ENCODE assay signal across 15 mouse cellular contexts in genomic region chr8:105543703-105544102, GRCm38 (mm10). TPM values are rescaled to one million over a fixed set of nuclear protein-coding genes. Genes with fewer than 3 reads are reported as not detected.
DNase-seq lines count a peak whose midpoint lies in the region; ATAC-seq and TF ChIP-seq lines count a peak whose summit lies in the region.
"Had no signal": no experiment of that assay in that cellular context is flagged by ENCODE, and none has a peak within 500 bp of the region (broad histone marks: within the 10 kb centered on the region; RNA-seq: fewer than 3 reads in every experiment).

No protein-coding gene starts in this region.

- no peak overlapping the region for H3K9ac ChIP-seq in hindbrain, embryonic 15.5 days
- H3K9ac ChIP-seq in hindbrain, embryonic 13.5 days = no peak overlapping the region
- H3K9ac ChIP-seq in lung, postnatal 0 days (replicated peaks; ENCODE audit: low read depth) = no peak overlapping the region
- H3K9ac ChIP-seq in heart, postnatal 0 days (replicated peaks; ENCODE audit: low read depth, low read length) = no peak overlapping the region
- H3K9ac ChIP-seq in stomach, postnatal 0 days (ENCODE audit: low read length) = no peak overlapping the region
- H3K9ac ChIP-seq: limb, embryonic 15.5 days had no signal

- H3K27me3 ChIP-seq in hindbrain, embryonic 15.5 days = no peaks in the 10 kb centered on the region
- no peaks in the 10 kb centered on the region for H3K27me3 ChIP-seq in hindbrain, embryonic 13.5 days
- no peaks in the 10 kb centered on the region for H3K27me3 ChIP-seq in lung, postnatal 0 days (replicated peaks; ENCODE audit: insufficient read depth, low read length)
- H3K27me3 ChIP-seq in heart, postnatal 0 days (ENCODE audit: control insufficient read depth, insufficient read depth, low read length) = no peaks in the 10 kb centered on the region
- no peaks in the 10 kb centered on the region for H3K27me3 ChIP-seq in stomach, postnatal 0 days (ENCODE audit: control insufficient read depth, insufficient read depth, low read length)
- H3K27me3 ChIP-seq: limb, embryonic 15.5 days had no signal

- TF ChIP-seq EP300 in lung, postnatal 0 days (IDR thresholded peaks at IDR 0.05) = no peak
- no peak for TF ChIP-seq EP300 in heart, postnatal 0 days (IDR thresholded peaks at IDR 0.05; ENCODE audit: low read depth)
- TF ChIP-seq EP300 in stomach, postnatal 0 days (optimal IDR thresholded peaks at IDR 0.05) = no peak

- ATAC-seq in hindbrain, embryonic 15.5 days (ENCODE audit: low FRiP score, low read depth) = no peak
- no peak for ATAC-seq in hindbrain, embryonic 13.5 days (ENCODE audit: low FRiP score)
- ATAC-seq in lung, postnatal 0 days = no peak
- no peak for ATAC-seq in heart, postnatal 0 days (ENCODE audit: insufficient read depth, low read depth)
- no peak for ATAC-seq in stomach, postnatal 0 days (ENCODE audit: low FRiP score, low TSS enrichment)

- H3K4me3 ChIP-seq in hindbrain, embryonic 15.5 days = no peak overlapping the region
- H3K4me3 ChIP-seq in hindbrain, embryonic 13.5 days = no peak overlapping the region
- H3K4me3 ChIP-seq in lung, postnatal 0 days (ENCODE audit: low read depth, low read length) = no peak overlapping the region
- no peak overlapping the region for H3K4me3 ChIP-seq in heart, postnatal 0 days (ENCODE audit: low read depth, low read length)
- H3K4me3 ChIP-seq in stomach, postnatal 0 days (ENCODE audit: low read depth, low read length) = no peak overlapping the region
- H3K4me3 ChIP-seq: embryonic facial prominence, embryonic 10.5 days; forebrain, embryonic 10.5 days; limb, embryonic 15.5 days had no signal

- peaks cover 16% of the 10 kb centered on the region for H3K4me1 ChIP-seq in hindbrain, embryonic 15.5 days (replicated peaks)
- peaks cover 22% of the 10 kb centered on the region for H3K4me1 ChIP-seq in hindbrain, embryonic 13.5 days (replicated peaks)
- H3K4me1 ChIP-seq in lung, postnatal 0 days (ENCODE audit: insufficient read depth, low read depth, low read length) = peaks cover 18% of the 10 kb centered on the region
- peaks cover 36% of the 10 kb centered on the region for H3K4me1 ChIP-seq in heart, postnatal 0 days (ENCODE audit: control insufficient read depth, insufficient read depth)
- no peaks in the 10 kb centered on the region for H3K4me1 ChIP-seq in stomach, postnatal 0 days (replicated peaks; ENCODE audit: control insufficient read depth, insufficient read depth)

- TF ChIP-seq CTCF in lung, postnatal 0 days (IDR thresholded peaks at IDR 0.05) = no peak
- TF ChIP-seq CTCF in heart, postnatal 0 days (IDR thresholded peaks at IDR 0.05; ENCODE audit: low read depth) = no peak
- no peak for TF ChIP-seq CTCF in stomach, postnatal 0 days (IDR thresholded peaks at IDR 0.05; ENCODE audit: low read depth)

- no peak overlapping the region for H3K4me2 ChIP-seq in hindbrain, embryonic 15.5 days
- H3K4me2 ChIP-seq in hindbrain, embryonic 13.5 days = no peak overlapping the region
- no peak overlapping the region for H3K4me2 ChIP-seq in lung, postnatal 0 days (replicated peaks; ENCODE audit: low read depth, low read length)
- no peak overlapping the region for H3K4me2 ChIP-seq in heart, postnatal 0 days (ENCODE audit: low read depth, low read length)
- H3K4me2 ChIP-seq in stomach, postnatal 0 days (replicated peaks; ENCODE audit: low read depth) = no peak overlapping the region
- H3K4me2 ChIP-seq: limb, embryonic 15.5 days had no signal

- 46% methylated on average over 1 of the region's 1 CpGs for WGBS in hindbrain, embryonic 15.5 days
- 48% methylated on average over 1 of the region's 1 CpGs for WGBS in hindbrain, embryonic 13.5 days
- 15% methylated on average over 1 of the region's 1 CpGs for WGBS in lung, postnatal 0 days
- 5% methylated on average over 1 of the region's 1 CpGs for WGBS in heart, postnatal 0 days
- 21% methylated on average over 1 of the region's 1 CpGs for WGBS in stomach, postnatal 0 days

- no peaks in the 10 kb centered on the region for H3K9me3 ChIP-seq in hindbrain, embryonic 15.5 days
- no peaks in the 10 kb centered on the region for H3K9me3 ChIP-seq in hindbrain, embryonic 13.5 days
- H3K9me3 ChIP-seq in lung, postnatal 0 days (ENCODE audit: low read length) = no peaks in the 10 kb centered on the region
- no peaks in the 10 kb centered on the region for H3K9me3 ChIP-seq in heart, postnatal 0 days (replicated peaks; ENCODE audit: control insufficient read depth, low read length)
- no peaks in the 10 kb centered on the region for H3K9me3 ChIP-seq in stomach, postnatal 0 days (ENCODE audit: control insufficient read depth, low read length)
- H3K9me3 ChIP-seq: embryonic facial prominence, embryonic 10.5 days; forebrain, embryonic 10.5 days; limb, embryonic 15.5 days had no signal

- 0 out of 2 replicates have a peak overlapping the region, but pooled peaks have one; percentile 28 for H3K27ac ChIP-seq in hindbrain, embryonic 15.5 days (replicated peaks)
- no peak overlapping the region for H3K27ac ChIP-seq in hindbrain, embryonic 13.5 days
- H3K27ac ChIP-seq in lung, postnatal 0 days (ENCODE audit: low read length) = peak overlapping the region; percentile 38; the same call in 1 of the 2 replicates
- peak overlapping the region; percentile 41 for H3K27ac ChIP-seq in heart, postnatal 0 days (ENCODE audit: low read depth)
- peak overlapping the region; percentile 49; the same call in 1 of the 2 replicates for H3K27ac ChIP-seq in stomach, postnatal 0 days (replicated peaks)
- H3K27ac ChIP-seq: embryonic facial prominence, embryonic 10.5 days; forebrain, embryonic 10.5 days had no signal

- H3K36me3 ChIP-seq in hindbrain, embryonic 15.5 days = peaks cover 14% of the 10 kb centered on the region
- H3K36me3 ChIP-seq in hindbrain, embryonic 13.5 days = peaks cover 16% of the 10 kb centered on the region
- H3K36me3 ChIP-seq in lung, postnatal 0 days (ENCODE audit: insufficient read depth, low read length) = peaks cover 3% of the 10 kb centered on the region; the same call in 1 of the 2 replicates
- peaks cover 16% of the 10 kb centered on the region for H3K36me3 ChIP-seq in heart, postnatal 0 days (replicated peaks; ENCODE audit: control insufficient read depth, insufficient read depth, low read length)
- H3K36me3 ChIP-seq in stomach, postnatal 0 days (ENCODE audit: control insufficient read depth, insufficient read depth, low read length) = peaks cover 4% of the 10 kb centered on the region; the same call in 1 of the 2 replicates

- DNase-seq in lung, postnatal 0 days (ENCODE audit: low spot score) = peak; percentile 27
- no peak for DNase-seq in lung, postnatal 4 days
- peak; percentile 22 for DNase-seq in heart, postnatal 0 days (ENCODE audit: low spot score)
- no peak for DNase-seq in stomach, postnatal 0 days (ENCODE audit: low spot score)
- DNase-seq in ovary, postnatal 36 days (ENCODE audit: low spot score) = no peak
- DNase-seq in adrenal gland, postnatal 36 days = no peak
- DNase-seq: cerebellum, adult 8-10 months; kidney, adult 11 months; layer of hippocampus, postnatal 36 days; thymus, adult 2 months had no signal

RNA-seq across cellular contexts. Expression of gene Atp6v0d1, which starts 22.1 kb away (rescaled TPM):
- 222 and 231 TPM in 2 replicates for polyA plus RNA-seq in hindbrain, embryonic 15.5 days (2015; fragmentation: Nextera tagmentation; extraction: Ambion mirVana)
- 201 and 203 TPM in 2 replicates for polyA plus RNA-seq in hindbrain, embryonic 13.5 days (2015; fragmentation: Nextera tagmentation; extraction: Ambion mirVana)
- polyA plus RNA-seq in lung, postnatal 0 days (2015; fragmentation: Nextera tagmentation; extraction: Ambion mirVana) = 141 and 146 TPM in 2 replicates
- total RNA-seq in heart, postnatal 0 days (2014; rRNA removed; ENCODE audit: low replicate concordance) = 52.1 and 60.8 TPM in 2 replicates
- polyA plus RNA-seq in heart, postnatal 0 days (2015; fragmentation: Nextera tagmentation; extraction: Ambion mirVana) = 57.5 and 58.9 TPM in 2 replicates
- 96.2 and 101 TPM in 2 replicates for polyA plus RNA-seq in stomach, postnatal 0 days (2015; fragmentation: Nextera tagmentation; extraction: Ambion mirVana)
- 100 to 1,000 TPM; 115 to 120 TPM for total RNA-seq in adrenal gland, postnatal 36 days (2021)

RNA-seq across cellular contexts. Expression of gene Hsd11b2, which starts 25.1 kb away (rescaled TPM):
- 7.2 and 9.7 TPM in 2 replicates for polyA plus RNA-seq in hindbrain, embryonic 15.5 days (2015; fragmentation: Nextera tagmentation; extraction: Ambion mirVana)
- polyA plus RNA-seq in hindbrain, embryonic 13.5 days (2015; fragmentation: Nextera tagmentation; extraction: Ambion mirVana) = 7.8 and 11.0 TPM in 2 replicates
- 1.8 and 2.9 TPM in 2 replicates for polyA plus RNA-seq in lung, postnatal 0 days (2015; fragmentation: Nextera tagmentation; extraction: Ambion mirVana)
- not detected in 2 replicates for total RNA-seq in heart, postnatal 0 days (2014; rRNA removed; ENCODE audit: low replicate concordance)
- polyA plus RNA-seq in heart, postnatal 0 days (2015; fragmentation: Nextera tagmentation; extraction: Ambion mirVana) = 0.18 and 0.25 TPM in 2 replicates
- 2.5 and 2.8 TPM in 2 replicates for polyA plus RNA-seq in stomach, postnatal 0 days (2015; fragmentation: Nextera tagmentation; extraction: Ambion mirVana)
- under 1 TPM; 0.23 to 0.66 TPM for total RNA-seq in adrenal gland, postnatal 36 days (2021)
- total RNA-seq: layer of hippocampus, postnatal 36 days had no signal

RNA-seq across cellular contexts. Expression of gene Zdhhc1, which starts 47.0 kb away (rescaled TPM):
- polyA plus RNA-seq in hindbrain, embryonic 15.5 days (2015; fragmentation: Nextera tagmentation; extraction: Ambion mirVana) = 39.8 and 41.9 TPM in 2 replicates
- 30.9 and 34.3 TPM in 2 replicates for polyA plus RNA-seq in hindbrain, embryonic 13.5 days (2015; fragmentation: Nextera tagmentation; extraction: Ambion mirVana)
- polyA plus RNA-seq in lung, postnatal 0 days (2015; fragmentation: Nextera tagmentation; extraction: Ambion mirVana) = 40.6 and 41.7 TPM in 2 replicates
- 37.8 and 56.2 TPM in 2 replicates for total RNA-seq in heart, postnatal 0 days (2014; rRNA removed; ENCODE audit: low replicate concordance)
- polyA plus RNA-seq in heart, postnatal 0 days (2015; fragmentation: Nextera tagmentation; extraction: Ambion mirVana) = 19.1 TPM in 2 replicates
- 15.6 and 17.2 TPM in 2 replicates for polyA plus RNA-seq in stomach, postnatal 0 days (2015; fragmentation: Nextera tagmentation; extraction: Ambion mirVana)
- total RNA-seq in adrenal gland, postnatal 36 days (2021) = 10 to 100 TPM; 16.0 to 17.7 TPM

Comparison
In these comparisons a context has a peak if more than half of its experiments do, and no peak if none do; other contexts are left out.
1. DNase-seq: peak in lung, postnatal 0 days (single experiment) and heart, postnatal 0 days (single experiment); none in lung, postnatal 4 days (0 of 2), stomach, postnatal 0 days (single experiment), ovary, postnatal 36 days (single experiment) and adrenal gland, postnatal 36 days (0 of 2).